Mouse (Mus musculus) C2C12 (cell line): ENCODE data around the gene Cyp2c23.

Experiments
- CTCF ChIP-seq: IDR thresholded peaks from one replicate; pipeline ENCODE4 v1.5.1; 2011; ENCODE audit not compliant: control insufficient read depth, insufficient read depth, insufficient read length
- USF1 ChIP-seq: IDR thresholded peaks from one replicate; pipeline ENCODE4 v1.6.1; 2011; ENCODE audit warnings: low read depth, mild to moderate bottlenecking, control low read depth, moderate library complexity

GRCm38 (mm10) chr19:43968436-43969026 lies 60.5 kb downstream of the Cyp2c23 start:
- TF ChIP-seq USF1: no peak
- no peak for TF ChIP-seq CTCF
